ENCODE assay signal across 29 mouse cellular contexts in genomic region chr16:32591521-32591920, GRCm38 (mm10).
"Had no signal": no experiment of that assay in that cellular context is flagged by ENCODE, and none has a peak within 500 bp of the region (broad histone marks: within the 10 kb centered on the region; RNA-seq: fewer than 3 reads in every experiment).

No protein-coding gene starts in this region.

- H3K27ac ChIP-seq: left cerebral cortex, adult 2 months; limb, embryonic 10.5 days; limb, embryonic 12.5 days; limb, embryonic 13.5 days; limb, embryonic 15.5 days; liver, embryonic 12.5 days; liver, embryonic 13.5 days; liver, embryonic 14.5 days; liver, embryonic 15.5 days; lung, embryonic 15.5 days; macrophage; midbrain, embryonic 10.5 days; midbrain, embryonic 12.5 days; midbrain, embryonic 13.5 days; midbrain, embryonic 15.5 days had no signal

- H3K4me3 ChIP-seq: left cerebral cortex, adult 2 months; limb, embryonic 10.5 days; limb, embryonic 12.5 days; limb, embryonic 13.5 days; limb, embryonic 15.5 days; liver, embryonic 12.5 days; liver, embryonic 13.5 days; liver, embryonic 15.5 days; lung, embryonic 15.5 days; megakaryocyte, embryonic 14.5 days; midbrain, embryonic 10.5 days; midbrain, embryonic 12.5 days; midbrain, embryonic 13.5 days; midbrain, embryonic 15.5 days; myocyte had no signal

- DNase-seq: left cerebral cortex, postnatal 4 days; liver; liver, embryonic 13.5 days; liver, postnatal 0 days; lung, adult 18-20 months; lung, adult 2 months; lung, embryonic 14.5 days; lung, postnatal 10 days; lung, postnatal 14 days; lung, postnatal 36 days; lung, postnatal 4 days had no signal

- H3K36me3 ChIP-seq: limb, embryonic 10.5 days; limb, embryonic 12.5 days; limb, embryonic 13.5 days; limb, embryonic 15.5 days; liver, embryonic 12.5 days; liver, embryonic 13.5 days; liver, embryonic 15.5 days; lung, embryonic 15.5 days; midbrain, embryonic 10.5 days; midbrain, embryonic 12.5 days; midbrain, embryonic 13.5 days; midbrain, embryonic 15.5 days had no signal

- H3K27me3 ChIP-seq: limb, embryonic 12.5 days; limb, embryonic 13.5 days; limb, embryonic 15.5 days; lung, embryonic 15.5 days; midbrain, embryonic 12.5 days; midbrain, embryonic 13.5 days; midbrain, embryonic 15.5 days had no signal

- ATAC-seq: liver, embryonic 12.5 days; liver, postnatal 0 days; lung, postnatal 0 days; midbrain, embryonic 13.5 days; midbrain, embryonic 15.5 days had no signal

- H3K4me1 ChIP-seq: limb, embryonic 10.5 days; limb, embryonic 12.5 days; limb, embryonic 13.5 days; limb, embryonic 15.5 days; lung, embryonic 15.5 days; midbrain, embryonic 10.5 days; midbrain, embryonic 12.5 days; midbrain, embryonic 13.5 days; midbrain, embryonic 15.5 days had no signal

- H3K4me2 ChIP-seq: limb, embryonic 12.5 days; limb, embryonic 13.5 days; limb, embryonic 15.5 days; liver, embryonic 11.5 days; liver, embryonic 12.5 days; liver, embryonic 13.5 days; liver, embryonic 15.5 days; lung, embryonic 14.5 days; lung, embryonic 15.5 days; midbrain, embryonic 12.5 days; midbrain, embryonic 13.5 days; midbrain, embryonic 15.5 days had no signal

- H3K9ac ChIP-seq: limb, embryonic 12.5 days; limb, embryonic 13.5 days; limb, embryonic 15.5 days; liver, embryonic 12.5 days; liver, embryonic 13.5 days; liver, embryonic 14.5 days; liver, embryonic 15.5 days; liver, postnatal 0 days; lung, embryonic 14.5 days; lung, embryonic 15.5 days; midbrain, embryonic 12.5 days; midbrain, embryonic 13.5 days; midbrain, embryonic 15.5 days had no signal

- H3K9me3 ChIP-seq: limb, embryonic 10.5 days; limb, embryonic 12.5 days; limb, embryonic 13.5 days; limb, embryonic 15.5 days; liver, embryonic 12.5 days; liver, embryonic 13.5 days; liver, embryonic 15.5 days; lung, embryonic 15.5 days; megakaryocyte, embryonic 14.5 days; midbrain, embryonic 10.5 days; midbrain, embryonic 12.5 days; midbrain, embryonic 13.5 days; midbrain, embryonic 15.5 days had no signal
